Mouse (Mus musculus) hindbrain, embryonic 12.5 days (tissue): Measurements from ENCODE around the gene Rtn4rl1. TPM values are rescaled to one million over a fixed set of nuclear protein-coding genes. Genes with fewer than 3 reads are reported as not detected.
A peak's percentile ranks its signal among the peaks of the same experiment; 100 is the strongest.

Source experiments
- ATAC-seq: fragments of 200-750 bp; cut with Nextera tagmentation; 2 replicates; pipeline ENCODE4 v1.8.0; 2017; ENCODE audit warnings: moderate TSS enrichment; ENCODE audit not compliant: low FRiP score
- H3K27ac ChIP-seq: fragments of 300-500 bp; sonication (generic); 2 replicates; pipeline ENCODE4 v1.5.1; 2016; ENCODE audit warnings: mild to moderate bottlenecking
- H3K27me3 ChIP-seq: fragments of 300-500 bp; sonication (generic); 2 replicates; pipeline ENCODE4 v1.6.1; 2016; ENCODE audit warnings: mild to moderate bottlenecking
- H3K36me3 ChIP-seq: fragments of 300-500 bp; sonication (generic); 2 replicates; pipeline ENCODE4 v1.6.1; 2016; ENCODE audit warnings: mild to moderate bottlenecking
- H3K4me1 ChIP-seq: fragments of 300-500 bp; sonication (generic); 2 replicates; pipeline ENCODE4 v1.6.1; 2016
- H3K4me2 ChIP-seq: fragments of 300-500 bp; sonication (generic); replicated peaks from 2 replicates; pipeline ENCODE4 v1.6.1; 2016; ENCODE audit warnings: mild to moderate bottlenecking
- H3K4me3 ChIP-seq: fragments of 300-500 bp; sonication (generic); 2 replicates; pipeline ENCODE4 v1.5.1; 2016; ENCODE audit warnings: mild to moderate bottlenecking
- H3K9ac ChIP-seq: fragments of 300-500 bp; sonication (generic); 2 replicates; pipeline ENCODE4 v1.6.1; 2016; ENCODE audit warnings: mild to moderate bottlenecking, moderate library complexity
- H3K9me3 ChIP-seq: fragments of 300-500 bp; sonication (generic); replicated peaks from 2 replicates; pipeline ENCODE4 v1.6.1; 2016; ENCODE audit warnings: mild to moderate bottlenecking
- WGBS: fragments of 180-500 bp; shearing (Covaris S2); methylation state at CpG from one replicate; pipeline ENCODE4 v1.1.7; 2016; 5-methylcytosine and 5-hydroxymethylcytosine counted together
- microRNA counts: library from miRNA; unstranded; fragments of <30 nt; microRNA quantifications from one replicate; lab custom pipeline; 2017
- microRNA-seq: library from miRNA; unstranded; fragments of <30 nt; microRNA quantifications from one replicate; pipeline ENCODE4, GENCODE M21; 2017
- polyA plus RNA-seq: library from polyadenylated mRNA; unstranded; fragments of >200 nt; fragmentation: Nextera tagmentation; extraction: Ambion mirVana; gene quantifications from 2 replicates; pipeline ENCODE4 v1.2.1, GENCODE M21; 2016

The Rtn4rl1 gene
- polyA plus RNA-seq, 1 experiment from 2014 or later: 5.1 TPM

DNA sequence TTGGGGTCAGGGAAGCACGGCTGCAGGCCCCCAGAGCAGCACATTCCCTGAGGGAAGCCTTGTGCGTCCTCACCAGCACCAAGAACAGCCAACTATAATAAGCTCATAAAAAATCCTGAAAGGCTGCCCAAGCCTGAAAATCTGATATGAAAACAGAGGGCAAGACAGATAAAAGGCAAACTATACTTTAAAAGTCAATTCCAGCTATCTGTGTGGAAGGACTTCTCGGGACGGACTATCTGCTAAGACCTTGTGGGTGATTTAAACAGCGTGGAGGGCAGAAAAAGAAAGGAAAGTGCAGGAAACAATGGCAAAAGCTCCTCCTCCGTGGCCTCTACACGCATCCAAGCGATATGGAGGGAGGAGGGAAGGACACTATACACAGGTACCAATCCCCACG is 111.2 kb downstream of the Rtn4rl1 start:
- no peaks in the 10 kb centered on the region for H3K9me3 ChIP-seq
- peaks cover 60% of the 10 kb centered on the region for H3K36me3 ChIP-seq
- H3K4me1 ChIP-seq: peaks cover 3% of the 10 kb centered on the region; the same call in 1 of the 2 replicates
- H3K27ac ChIP-seq: no peak overlapping the region
- H3K27me3 ChIP-seq: no peaks in the 10 kb centered on the region
- no peak overlapping the region for H3K4me2 ChIP-seq
- no peak overlapping the region for H3K9ac ChIP-seq
- 84% methylated on average over 9 of the region's 9 CpGs for whole genome bisulfite sequencing
- no peak for ATAC-seq
- H3K4me3 ChIP-seq: no peak overlapping the region

GRCm38 (mm10) chr11:75308650-75309049 is 115.1 kb downstream of the Rtn4rl1 start:
- ATAC-seq: no peak
- Histone ChIP-seq H3K27me3 (no peaks in the 10 kb centered on the region), H3K4me1 (no peaks in the 10 kb centered on the region), H3K9ac (no peak overlapping the region), H3K9me3 (no peaks in the 10 kb centered on the region), H3K4me2 (no peak overlapping the region), H3K36me3 (peaks cover 56% of the 10 kb centered on the region), H3K4me3 (no peak overlapping the region), H3K27ac (no peak overlapping the region)
- 88% methylated on average over 4 of the region's 4 CpGs for WGBS

GRCm38 (mm10) chr11:75310813-75311212 is 117.2 kb downstream of the Rtn4rl1 start:
- H3K4me2 ChIP-seq: no peak overlapping the region
- no peaks in the 10 kb centered on the region for H3K9me3 ChIP-seq
- H3K4me1 ChIP-seq: no peaks in the 10 kb centered on the region
- no peak overlapping the region for H3K4me3 ChIP-seq
- no peak overlapping the region for H3K9ac ChIP-seq
- H3K27me3 ChIP-seq: no peaks in the 10 kb centered on the region
- WGBS: 90% methylated on average over 8 of the region's 8 CpGs
- peaks cover 61% of the 10 kb centered on the region for H3K36me3 ChIP-seq
- no peak for ATAC-seq
- no peak overlapping the region for H3K27ac ChIP-seq

DNA sequence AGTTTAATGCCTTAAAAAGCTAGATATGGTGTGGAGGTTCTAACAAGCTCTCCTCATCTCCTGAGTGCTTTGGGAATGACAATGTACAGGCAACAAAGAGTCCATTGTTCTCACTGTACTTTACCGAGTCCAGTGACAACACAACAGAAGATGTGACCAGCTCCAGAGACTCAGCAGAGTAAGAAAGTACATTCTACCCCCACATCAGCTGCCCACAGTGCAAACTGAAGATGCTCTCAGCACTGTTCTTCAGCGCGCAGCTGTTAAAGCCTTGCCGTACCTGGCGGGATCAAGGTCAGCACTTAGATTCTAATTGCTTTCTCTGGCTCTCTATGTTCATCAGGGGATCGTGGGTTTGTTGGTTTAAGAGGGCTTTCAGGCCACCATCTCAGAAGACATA is 118.2 kb downstream of the Rtn4rl1 start:
- Histone ChIP-seq H3K4me3 (no peak overlapping the region), H3K27me3 (no peaks in the 10 kb centered on the region), H3K36me3 (peaks cover 58% of the 10 kb centered on the region), H3K9ac (no peak overlapping the region), H3K9me3 (no peaks in the 10 kb centered on the region), H3K4me2 (no peak overlapping the region), H3K4me1 (no peaks in the 10 kb centered on the region), H3K27ac (no peak overlapping the region)
- whole genome bisulfite sequencing: 87% methylated on average over 6 of the region's 6 CpGs
- ATAC-seq: no peak

- Histone ChIP-seq H3K4me2 (no peak overlapping the region), H3K36me3 (peaks cover 52% of the 10 kb centered on the region), H3K27me3 (no peaks in the 10 kb centered on the region), H3K27ac (no peak overlapping the region), H3K9me3 (no peaks in the 10 kb centered on the region), H3K4me1 (no peaks in the 10 kb centered on the region), H3K4me3 (no peak overlapping the region), H3K9ac (no peak overlapping the region)
- no peak for ATAC-seq
- WGBS: 91% methylated on average over 8 of the region's 8 CpGs
Measured at GRCm38 (mm10) chr11:75313834-75314233, 120.3 kb downstream of the Rtn4rl1 start.

MicroRNAs encoded within 50 kb of the gene (microRNA counts, 519-probe panel; counts per million panel counts)
- microRNA mmu-miR-132 (lab: Ali Mortazavi, UCI) (3,814 counts per million, percentile 79 among the panel's probes with 10 or more counts), microRNA mmu-miR-212 (lab: Ali Mortazavi, UCI) (470 counts per million, percentile 58 among the panel's probes with 10 or more counts)

Small RNA genes lying within 50 kb of the gene (microRNA-seq; reads per million reads assigned to microRNA genes)
- gene Mir132: 250 reads per million, percentile 59 among the genes with 10 or more reads in this experiment
- 31.2 reads per million, percentile 33 among the genes with 10 or more reads in this experiment for gene Mir212

Other genes starting within 250 kb of the Rtn4rl1 start
- gene Hic1, start 24.3 kb upstream of the Rtn4rl1 start, polyA plus RNA-seq: 11.3 and 15.8 TPM in 2 replicates
- 23.8 and 24.5 TPM in 2 replicates for gene Ovca2, start 14.9 kb upstream of the Rtn4rl1 start, polyA plus RNA-seq
- 14.8 and 18.6 TPM in 2 replicates for gene Dph1, start 2.5 kb upstream of the Rtn4rl1 start, polyA plus RNA-seq
- gene Rpa1, start 154.5 kb downstream of the Rtn4rl1 start, polyA plus RNA-seq: 96.9 and 99.5 TPM in 2 replicates
- gene Smyd4, start 154.7 kb downstream of the Rtn4rl1 start, polyA plus RNA-seq: 13.4 and 17.3 TPM in 2 replicates
- gene Serpinf1, start 228.9 kb downstream of the Rtn4rl1 start, polyA plus RNA-seq: 111 and 121 TPM in 2 replicates
- not detected in 2 replicates for gene Serpinf2, start 245.8 kb downstream of the Rtn4rl1 start, polyA plus RNA-seq